Mouse (Mus musculus): ENCODE measurements around the gene Pigs. TPM values are rescaled to one million over a fixed set of nuclear protein-coding genes. Genes with fewer than 3 reads are reported as not detected.

The Pigs gene
- 10 to 100 TPM in 8 of 26 experiments, 1 to 10 TPM in 18; 2.2 to 25.9 (median 8.0) TPM for total RNA-seq (2018; cell fraction: chromatin; rRNA removed)
- total RNA-seq (2018; cell fraction: cytosol; rRNA removed), result 10 to 100 TPM; 47.8 to 88.9 (median 66.9) TPM
- 100 to 1,000 TPM in 1 of 26 experiments, 10 to 100 TPM in 25; 14.4 to 101 (median 62.9) TPM for total RNA-seq (2018; cell fraction: nucleus; rRNA removed)
- polyA plus RNA-seq (2018), result 66.8 to 71.6 TPM (median 67.7 TPM) in 3 replicates

- peak within 1 kb of the TSS; percentile 28; the same call in 1 of the 2 replicates for H3K27ac ChIP-seq
- H3K36me3 ChIP-seq (ENCODE audit: inconsistent target), result peaks cover 7% of the 10 kb centered on the region; the same call in 1 of the 2 replicates
- 11% methylated on average over 36 of the region's 37 CpGs for WGBS (ENCODE audit: missing documents)
- H3K79me2 ChIP-seq (ENCODE audit: inconsistent target), result peaks cover 11% of the 10 kb centered on the region; the same call in 1 of the 2 replicates
- H3K4me3 ChIP-seq (ENCODE audit: inconsistent target), result peak within 1 kb of the TSS; percentile 68
Observed at GRCm38 (mm10) chr11:78327634-78328511, at the start of gene Pigs. TSS of gene Pigs (plus strand) at chr11:78328415.

GRCm38 (mm10) chr11:78278853-78279252 lies 49.4 kb upstream of the Pigs start:
- Histone ChIP-seq H3K27ac (no peak overlapping the region), H3K79me2 (ENCODE audit: inconsistent target) (peaks cover 67% of the 10 kb centered on the region), H3K4me3 (ENCODE audit: inconsistent target) (no peak overlapping the region), H3K36me3 (ENCODE audit: inconsistent target) (peaks cover 79% of the 10 kb centered on the region)
- 92% methylated on average over 7 of the region's 7 CpGs for WGBS (ENCODE audit: missing documents)

DNA sequence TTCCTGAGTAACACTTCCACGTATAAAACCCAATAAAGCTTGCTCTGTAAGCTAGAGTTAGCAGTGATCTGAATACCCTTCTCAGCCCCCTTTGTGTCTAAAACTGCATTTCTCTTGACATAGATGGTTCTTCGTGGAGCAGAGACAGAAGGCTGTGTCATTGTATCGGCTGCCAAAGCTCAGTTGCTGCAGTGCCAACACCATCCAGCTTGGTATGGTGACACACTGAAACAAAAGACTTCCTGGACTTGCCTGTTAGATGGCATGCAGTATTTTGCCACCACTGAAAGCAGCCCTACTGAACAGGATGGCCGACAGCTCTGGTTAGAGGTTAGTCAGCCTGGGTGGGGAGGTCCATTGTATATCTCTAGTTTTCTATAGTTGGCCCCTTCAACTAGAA lies 48.6 kb upstream of the Pigs start:
- 86% methylated on average over 4 of the region's 4 CpGs for WGBS (ENCODE audit: missing documents)
- H3K27ac ChIP-seq, result no peak overlapping the region
- H3K36me3 ChIP-seq (ENCODE audit: inconsistent target), result peaks cover 79% of the 10 kb centered on the region
- peaks cover 60% of the 10 kb centered on the region for H3K79me2 ChIP-seq (ENCODE audit: inconsistent target)
- H3K4me3 ChIP-seq (ENCODE audit: inconsistent target), result no peak overlapping the region

- H3K4me3 ChIP-seq (ENCODE audit: inconsistent target), result no peak overlapping the region
- peaks cover 66% of the 10 kb centered on the region for H3K36me3 ChIP-seq (ENCODE audit: inconsistent target)
- WGBS (ENCODE audit: missing documents), result 96% methylated on average over 7 of the region's 7 CpGs
- no peak overlapping the region for H3K27ac ChIP-seq
- no peaks in the 10 kb centered on the region for H3K79me2 ChIP-seq (ENCODE audit: inconsistent target)
Observed at GRCm38 (mm10) chr11:78289146-78289763, 39.0 kb upstream of the Pigs start.

GRCm38 (mm10) chr11:78290654-78291053 lies 37.6 kb upstream of the Pigs start, which contains the start of gene BC030499:
TSS of gene BC030499 (plus strand) at chr11:78290841.
- H3K4me3 ChIP-seq (ENCODE audit: inconsistent target), result no peak within 1 kb of the TSS
- whole genome bisulfite sequencing (ENCODE audit: missing documents), result 96% methylated on average over 4 of the region's 4 CpGs
- peaks cover 52% of the 10 kb centered on the region for H3K36me3 ChIP-seq (ENCODE audit: inconsistent target)
- no peaks in the 10 kb centered on the region for H3K79me2 ChIP-seq (ENCODE audit: inconsistent target)
- no peak within 1 kb of the TSS for H3K27ac ChIP-seq

DNA sequence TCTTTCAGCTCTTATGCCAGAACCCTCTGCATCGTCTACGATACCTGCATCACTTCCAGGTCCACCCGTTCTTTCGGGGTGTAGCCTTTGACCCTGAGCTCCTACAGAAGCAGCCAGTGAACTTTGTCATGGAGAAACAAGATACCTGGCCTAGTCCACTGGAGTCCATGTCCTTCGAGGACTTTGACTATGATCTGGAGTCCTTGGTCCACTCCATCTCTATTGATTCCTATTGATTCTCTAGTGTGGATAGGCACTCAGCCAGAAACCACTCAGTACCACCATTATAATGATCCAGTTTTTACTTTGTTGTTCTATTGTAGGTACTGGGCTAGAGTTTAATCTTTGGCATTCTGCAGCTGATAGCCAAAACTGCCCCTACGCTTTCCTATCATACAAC lies 33.6 kb upstream of the Pigs start:
- Histone ChIP-seq H3K36me3 (ENCODE audit: inconsistent target) (peaks cover 17% of the 10 kb centered on the region), H3K79me2 (ENCODE audit: inconsistent target) (no peaks in the 10 kb centered on the region), H3K4me3 (ENCODE audit: inconsistent target) (no peak overlapping the region), H3K27ac (no peak overlapping the region)
- 92% methylated on average over 6 of the region's 6 CpGs for WGBS (ENCODE audit: missing documents)

GRCm38 (mm10) chr11:78300917-78301316 lies 27.3 kb upstream of the Pigs start:
- Histone ChIP-seq H3K27ac (no peak overlapping the region), H3K79me2 (ENCODE audit: inconsistent target) (peaks cover 40% of the 10 kb centered on the region), H3K36me3 (ENCODE audit: inconsistent target) (no peaks in the 10 kb centered on the region), H3K4me3 (ENCODE audit: inconsistent target) (peak overlapping the region; percentile 82)
- WGBS (ENCODE audit: missing documents), result 67% methylated on average over 7 of the region's 7 CpGs

DNA sequence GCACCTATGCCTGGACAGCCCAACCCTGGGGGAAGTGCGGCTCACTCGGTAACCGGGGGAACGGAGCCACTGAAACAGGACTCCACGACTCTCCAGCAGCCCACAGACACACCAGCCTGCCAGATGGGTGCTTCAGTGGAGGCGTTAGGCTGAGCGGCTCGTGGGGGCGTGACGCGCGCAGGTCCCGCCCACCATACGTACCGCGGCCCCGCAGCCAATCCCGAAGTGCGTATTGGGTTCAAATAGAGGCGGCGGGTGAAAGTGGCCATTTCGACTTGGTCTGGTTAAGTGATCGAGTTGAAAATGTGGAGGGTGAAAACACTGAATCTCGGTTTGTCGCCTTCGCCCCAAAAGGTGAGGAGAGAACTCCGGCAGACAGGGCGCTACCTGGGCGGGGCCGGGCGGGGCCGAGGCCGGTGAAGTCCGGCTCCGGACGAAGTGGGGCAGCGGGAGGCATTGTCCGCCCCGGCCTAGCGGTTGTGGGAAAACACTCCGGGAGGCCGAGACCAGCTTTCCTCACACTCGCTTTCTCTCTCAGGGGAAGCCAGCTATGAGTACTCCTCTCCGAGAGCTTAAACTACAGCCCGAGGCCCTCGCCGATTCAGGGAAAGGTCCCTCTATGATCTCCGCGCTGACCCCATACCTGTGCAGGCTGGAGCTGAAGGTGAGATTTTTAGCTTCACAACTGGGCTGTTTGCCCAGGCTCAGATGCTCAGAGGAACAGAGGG lies 26.7 kb upstream of the Pigs start, which contains the start of gene Spag5:
TSS of gene Spag5 (plus strand) at position 173 of the 728 bp plus-strand sequence.
- H3K36me3 ChIP-seq (ENCODE audit: inconsistent target), result no peaks in the 10 kb centered on the region
- peak within 1 kb of the TSS; percentile 82 for H3K4me3 ChIP-seq (ENCODE audit: inconsistent target)
- peaks cover 46% of the 10 kb centered on the region for H3K79me2 ChIP-seq (ENCODE audit: inconsistent target)
- WGBS (ENCODE audit: missing documents), result 1% methylated on average over 48 of the region's 49 CpGs
- H3K27ac ChIP-seq, result peak within 1 kb of the TSS; percentile 52

GRCm38 (mm10) chr11:78305272-78305671 lies 22.9 kb upstream of the Pigs start:
- H3K4me3 ChIP-seq (ENCODE audit: inconsistent target), result no peak overlapping the region
- 90% methylated on average over 4 of the region's 4 CpGs for WGBS (ENCODE audit: missing documents)
- no peaks in the 10 kb centered on the region for H3K36me3 ChIP-seq (ENCODE audit: inconsistent target)
- no peak overlapping the region for H3K27ac ChIP-seq
- H3K79me2 ChIP-seq (ENCODE audit: inconsistent target), result peaks cover 63% of the 10 kb centered on the region

GRCm38 (mm10) chr11:78310861-78311511 lies 17.2 kb upstream of the Pigs start:
- Histone ChIP-seq H3K79me2 (ENCODE audit: inconsistent target) (peaks cover 22% of the 10 kb centered on the region), H3K4me3 (ENCODE audit: inconsistent target) (no peak overlapping the region), H3K27ac (no peak overlapping the region), H3K36me3 (ENCODE audit: inconsistent target) (no peaks in the 10 kb centered on the region)
- 95% methylated on average over 8 of the region's 8 CpGs for WGBS (ENCODE audit: missing documents)

- Histone ChIP-seq H3K36me3 (ENCODE audit: inconsistent target) (no peaks in the 10 kb centered on the region), H3K4me3 (ENCODE audit: inconsistent target) (no peak overlapping the region), H3K27ac (no peak overlapping the region), H3K79me2 (ENCODE audit: inconsistent target) (no peaks in the 10 kb centered on the region)
- 95% methylated on average over 2 of the region's 2 CpGs for WGBS (ENCODE audit: missing documents)
Observed at GRCm38 (mm10) chr11:78313662-78314061, 14.6 kb upstream of the Pigs start.

- Histone ChIP-seq H3K27ac (no peak overlapping the region), H3K4me3 (ENCODE audit: inconsistent target) (no peak overlapping the region), H3K79me2 (ENCODE audit: inconsistent target) (no peaks in the 10 kb centered on the region), H3K36me3 (ENCODE audit: inconsistent target) (no peaks in the 10 kb centered on the region)
- WGBS (ENCODE audit: missing documents), result 71% methylated on average over 1 of the region's 2 CpGs
Observed at GRCm38 (mm10) chr11:78318411-78318810, 9.8 kb upstream of the Pigs start.

DNA sequence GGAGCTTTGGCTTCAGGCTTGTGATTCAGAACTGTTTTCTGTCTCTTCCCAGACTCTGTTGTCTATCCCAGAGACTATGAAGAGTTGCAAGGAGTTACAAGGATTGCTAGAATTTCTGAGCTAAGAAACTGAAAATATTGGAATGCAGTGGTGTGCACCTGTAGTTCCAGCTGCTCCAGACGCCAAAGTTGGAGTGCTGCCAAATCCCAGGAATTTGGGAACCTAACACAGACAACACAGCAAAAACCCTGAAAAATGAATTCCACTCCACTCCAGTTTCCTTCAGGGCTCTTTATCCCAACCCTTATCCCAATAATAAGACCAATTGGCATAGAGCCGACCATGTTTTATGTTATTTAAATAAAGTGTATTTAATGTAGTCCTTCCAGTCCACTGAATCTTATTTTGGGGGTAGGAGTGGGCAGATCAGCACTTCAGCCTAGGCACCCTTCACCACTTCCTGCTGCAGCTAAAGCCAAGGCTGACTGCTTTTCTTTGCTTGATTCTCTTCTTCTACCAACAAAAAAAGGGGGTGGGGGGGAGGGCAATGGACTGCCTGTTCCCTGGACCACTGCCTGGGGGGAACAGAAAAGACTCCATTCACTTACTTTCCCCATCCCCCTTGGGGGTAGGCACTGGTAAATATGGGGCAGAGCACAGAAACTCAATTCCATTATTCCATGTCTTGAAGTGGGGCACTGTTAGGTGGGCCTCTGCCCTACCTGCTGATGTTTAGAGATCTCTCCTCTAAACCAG lies 6.0 kb upstream of the Pigs start:
- Histone ChIP-seq H3K36me3 (ENCODE audit: inconsistent target) (no peaks in the 10 kb centered on the region), H3K27ac (peak overlapping the region; percentile 43), H3K4me3 (ENCODE audit: inconsistent target) (peak overlapping the region; percentile 30; the same call in 1 of the 2 replicates), H3K79me2 (ENCODE audit: inconsistent target) (no peaks in the 10 kb centered on the region)
- WGBS (ENCODE audit: missing documents), result 77% methylated on average over 2 of the region's 2 CpGs
